Mouse (Mus musculus) heart, postnatal 25 days (tissue): ENCODE results near the gene Bsn. TPM values are rescaled to one million over a fixed set of nuclear protein-coding genes. Genes with fewer than 3 reads are reported as not detected.

Source experiments
- DNase-seq: peaks from one replicate; pipeline ENCODE4 v3.0.0; 2022; ENCODE audit warnings: low spot score
- intact Hi-C: fragments of 180-260 bp; cut with DNase I; formaldehyde crosslinking; loops from one replicate; pipeline ENCODE4 v1.15.1; 2025
- microRNA-seq: library from miRNA; unstranded; fragments of <30 nt; microRNA quantifications from one replicate; pipeline ENCODE4 v1.2.0, GENCODE M21; 2022
- total RNA-seq, 2 experiments: library from RNA; stranded (reverse); gene quantifications; 2 replicates each; pipeline ENCODE4 v1.2.3; 2021

Gene Bsn
- total RNA-seq, 2 experiments from 2014 or later = 0.03 TPM

DNA sequence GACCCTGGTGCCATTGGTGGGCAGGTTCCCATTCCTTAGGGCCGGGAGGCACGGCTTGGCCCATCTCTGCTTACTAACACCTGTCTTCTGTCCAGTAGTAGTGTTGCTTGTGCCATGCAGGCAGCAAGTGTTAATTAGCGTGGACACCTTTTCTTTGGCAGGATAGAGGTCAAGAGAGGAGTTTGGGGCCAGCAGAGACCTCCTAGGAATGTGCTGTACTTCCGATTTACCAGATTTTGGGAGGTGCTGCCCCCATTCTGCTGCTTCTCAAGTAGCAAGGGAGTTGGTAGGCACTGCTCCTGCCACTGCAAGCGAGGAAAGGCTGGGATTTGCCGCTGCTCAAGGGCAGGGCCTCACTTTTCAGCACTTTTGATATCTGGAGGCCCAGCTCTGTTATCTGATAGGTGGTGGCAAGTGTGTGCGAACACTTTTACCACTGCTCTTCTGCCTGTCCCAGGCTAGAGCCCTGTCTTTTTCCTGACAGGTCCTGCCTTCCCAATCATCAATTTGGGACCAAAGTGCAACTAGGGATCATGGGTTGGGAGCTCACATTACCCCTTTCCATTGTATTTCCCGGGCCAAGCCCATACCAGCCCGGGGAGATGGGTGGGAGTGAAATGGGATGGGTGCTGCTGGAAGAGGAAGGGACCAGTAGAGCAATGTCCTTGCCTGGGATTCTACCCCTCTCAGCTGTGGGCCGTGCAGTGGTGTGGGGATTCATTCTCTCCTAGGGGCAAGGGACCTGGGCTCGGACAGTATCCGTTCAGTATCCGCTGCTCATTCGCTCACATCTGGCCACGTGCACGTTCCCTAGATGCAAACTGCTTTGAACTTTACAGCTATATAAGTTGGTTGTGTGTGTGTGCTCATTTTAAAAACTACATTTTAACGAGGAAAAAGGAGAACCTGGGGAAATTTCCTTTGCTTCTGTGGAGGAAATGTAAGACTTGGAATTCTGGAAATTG lies 142.3 kb downstream of the Bsn start:
- intact Hi-C loops = no loop called here
- DNase-seq = no peak

GRCm38 (mm10) chr9:108046582-108046981 lies 143.6 kb downstream of the Bsn start:
- intact Hi-C loops = no loop called here
- no peak for DNase-seq

Small RNAs within 50 kb of the gene (microRNA-seq; reads per million reads assigned to microRNA genes)
- gene Gm47303 (not detected), gene Mir7088 (not detected)

Other genes with a start within 250 kb of the Bsn start
- under 1 TPM; 0.59 to 0.73 TPM for gene Traip, start 240.2 kb downstream of the Bsn start, total RNA-seq
- 10 to 100 TPM; 12.0 to 14.9 TPM for gene Uba7, start 214.9 kb downstream of the Bsn start, total RNA-seq
- under 1 TPM in 1 of 2 experiments, not detected in 1; 0.60 TPM for gene Gm20661, start 207.3 kb downstream of the Bsn start, total RNA-seq
- gene Inka1, start 204.5 kb downstream of the Bsn start, total RNA-seq = 10 to 100 TPM in 1 of 2 experiments, 1 to 10 TPM in 1; 9.9 to 11.1 TPM
- 1 to 10 TPM in 1 of 2 experiments, under 1 TPM in 1; 0.87 to 1.0 TPM for gene Cdhr4, start 197.9 kb downstream of the Bsn start, total RNA-seq
- gene Gm20662, start 194.0 kb downstream of the Bsn start, total RNA-seq = 1 to 10 TPM; 1.1 to 1.4 TPM
- 10 to 100 TPM; 44.8 TPM for gene Ip6k1, start 187.9 kb downstream of the Bsn start, total RNA-seq
- gene Gmppb, start 141.1 kb downstream of the Bsn start, total RNA-seq = 10 to 100 TPM in 1 of 2 experiments, 1 to 10 TPM in 1; 9.4 to 10.7 TPM
- 1 to 10 TPM; 1.8 TPM for gene Amigo3, start 137.2 kb downstream of the Bsn start, total RNA-seq
- not detected for gene Mst1, start 109.9 kb downstream of the Bsn start, total RNA-seq
- 100 to 1,000 TPM in 1 of 2 experiments, 10 to 100 TPM in 1; 90.1 to 112 TPM for gene Rnf123, start 107.0 kb downstream of the Bsn start, total RNA-seq
- 10 to 100 TPM; 43.1 to 45.4 TPM for gene Apeh, start 95.8 kb downstream of the Bsn start, total RNA-seq
- gene Dag1, start 73.6 kb upstream of the Bsn start, total RNA-seq = 100 to 1,000 TPM; 328 to 348 TPM
- 10 to 100 TPM; 20.3 to 24.2 TPM for gene Nicn1, start 100.0 kb upstream of the Bsn start, total RNA-seq
- gene Amt, start 106.5 kb upstream of the Bsn start, total RNA-seq = 1 to 10 TPM; 4.9 to 6.6 TPM
- gene Rhoa, start 115.7 kb upstream of the Bsn start, total RNA-seq = 100 to 1,000 TPM; 225 to 248 TPM
- gene Tcta, start 115.8 kb upstream of the Bsn start, total RNA-seq = 10 to 100 TPM; 39.2 to 47.2 TPM
- gene Gpx1, start 148.5 kb upstream of the Bsn start, total RNA-seq = 100 to 1,000 TPM; 108 to 130 TPM
- gene Usp4, start 157.5 kb upstream of the Bsn start, total RNA-seq = 10 to 100 TPM; 71.1 to 71.4 TPM
- gene 1700102P08Rik, start 202.4 kb upstream of the Bsn start, total RNA-seq = under 1 TPM; 0.73 to 0.78 TPM
- gene Ccdc36, start 238.1 kb upstream of the Bsn start, total RNA-seq = not detected
- gene BC048562, start 246.1 kb upstream of the Bsn start, total RNA-seq = not detected